Mouse (Mus musculus) adrenal gland, postnatal 10 days (tissue): ENCODE data around the gene Dnlz. TPM values are rescaled to one million over a fixed set of nuclear protein-coding genes. Genes with fewer than 3 reads are reported as not detected.

Source experiments
- DNase-seq: peaks from one replicate; pipeline ENCODE4 v3.0.0; 2021; ENCODE audit warnings: mixed read lengths
- total RNA-seq, 2 experiments: library from RNA; stranded (reverse); gene quantifications; 2 replicates each; pipeline ENCODE4 v1.2.3; 2021

The Dnlz gene
- total RNA-seq, 2 experiments from 2014 or later = 18.5 to 20.2 TPM

- DNase-seq = no peak
Observed at GRCm38 (mm10) chr2:26358667-26359320, 6.9 kb upstream of the Dnlz start.

- no peak for DNase-seq
Observed at GRCm38 (mm10) chr2:26357484-26357883, 5.6 kb upstream of the Dnlz start.

- no peak for DNase-seq
Observed at GRCm38 (mm10) chr2:26356678-26357077, 4.8 kb upstream of the Dnlz start.

GRCm38 (mm10) chr2:26356231-26356630 is 4.3 kb upstream of the Dnlz start:
- DNase-seq = no peak

- DNase-seq = no peak
Observed at GRCm38 (mm10) chr2:26354401-26354800, 2.5 kb upstream of the Dnlz start.

GRCm38 (mm10) chr2:26353066-26353980 is 1.4 kb upstream of the Dnlz start:
- no peak for DNase-seq

- peak; percentile 56 for DNase-seq
Observed at GRCm38 (mm10) chr2:26352291-26352910, 491 bp upstream of the Dnlz start.

GRCm38 (mm10) chr2:26348241-26348640 is 3.7 kb downstream of the Dnlz start:
- DNase-seq = no peak

- DNase-seq = no peak
Observed at GRCm38 (mm10) chr2:26342609-26343490, 9.1 kb downstream of the Dnlz start.

GRCm38 (mm10) chr2:26342044-26342443 is 9.9 kb downstream of the Dnlz start:
- DNase-seq = peak; percentile 68

GRCm38 (mm10) chr2:26341510-26341981 is 10.4 kb downstream of the Dnlz start:
- DNase-seq = no peak

GRCm38 (mm10) chr2:26339204-26339551 is 12.7 kb downstream of the Dnlz start:
- DNase-seq = peak; percentile 72

GRCm38 (mm10) chr2:26338302-26339203 is 13.4 kb downstream of the Dnlz start:
- DNase-seq = no peak

GRCm38 (mm10) chr2:26330702-26331101 is 21.2 kb downstream of the Dnlz start:
- no peak for DNase-seq

- no peak for DNase-seq
Observed at GRCm38 (mm10) chr2:26330056-26330468, 21.8 kb downstream of the Dnlz start.

GRCm38 (mm10) chr2:26329402-26329801 is 22.5 kb downstream of the Dnlz start:
- DNase-seq = peak; percentile 76

- DNase-seq = no peak
Observed at GRCm38 (mm10) chr2:26327852-26328251, 24.1 kb downstream of the Dnlz start.

- peak; percentile 83 for DNase-seq
Observed at GRCm38 (mm10) chr2:26325386-26326181, 26.3 kb downstream of the Dnlz start.

GRCm38 (mm10) chr2:26324917-26325316 is 27.0 kb downstream of the Dnlz start:
- DNase-seq = peak; percentile 74
